ENCODE assay signal across 19 mouse cellular contexts in the genomic region with DNA sequence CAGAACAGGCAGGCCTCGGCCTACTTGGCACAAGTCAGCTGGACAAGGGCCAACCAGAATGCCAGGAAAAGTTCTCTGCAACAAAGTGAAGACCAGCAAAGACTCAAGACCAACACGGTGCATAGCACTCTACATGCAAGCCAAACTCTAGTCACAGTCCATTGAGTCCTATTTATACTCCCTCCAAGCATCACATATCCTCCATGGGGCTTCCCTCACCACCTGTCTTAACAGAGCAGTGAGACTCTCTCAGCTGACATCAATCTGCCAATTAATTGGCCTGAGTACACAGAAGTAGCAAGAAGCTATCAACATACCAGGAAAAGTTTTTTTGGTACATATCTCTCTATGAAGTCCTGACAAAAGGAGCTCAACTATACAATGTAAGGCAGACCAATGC. TPM values are rescaled to one million over a fixed set of nuclear protein-coding genes. Genes with fewer than 3 reads are reported as not detected.
"Had no signal": no experiment of that assay in that cellular context is flagged by ENCODE, and none has a peak within 500 bp of the region (broad histone marks: within the 10 kb centered on the region; RNA-seq: fewer than 3 reads in every experiment).

No protein-coding gene starts in this region.

RNA-seq across cellular contexts. Expression of gene H2-M10.5, which starts 7.3 kb away (rescaled TPM):
- total RNA-seq: megakaryocyte progenitor cell, adult 5-6 weeks; midbrain, postnatal 0 days; monocyte, adult 5-6 weeks; neutrophil, adult 5-6 weeks had no signal
- polyA plus RNA-seq: lung, adult 2 months; lung, embryonic 15.5 days; lung, postnatal 0 days; macrophage; midbrain, embryonic 11.5 days; midbrain, embryonic 13.5 days; midbrain, embryonic 15.5 days; midbrain, postnatal 0 days; neural tube, embryonic 12.5 days; neural tube, embryonic 14.5 days; spleen, adult 2 months; stomach, embryonic 15.5 days; stomach, postnatal 0 days; testis, adult 2 months; urinary bladder, adult 2 months had no signal

RNA-seq across cellular contexts. Expression of gene H2-M10.6, which starts 46.6 kb away (rescaled TPM):
- total RNA-seq: megakaryocyte progenitor cell, adult 5-6 weeks; midbrain, postnatal 0 days; monocyte, adult 5-6 weeks; neutrophil, adult 5-6 weeks had no signal
- polyA plus RNA-seq: lung, adult 2 months; lung, embryonic 15.5 days; lung, postnatal 0 days; macrophage; midbrain, embryonic 11.5 days; midbrain, embryonic 13.5 days; midbrain, embryonic 15.5 days; midbrain, postnatal 0 days; neural tube, embryonic 12.5 days; neural tube, embryonic 14.5 days; spleen, adult 2 months; stomach, embryonic 15.5 days; stomach, postnatal 0 days; testis, adult 2 months; thymus, adult 2 months; urinary bladder, adult 2 months had no signal
